Mouse (Mus musculus) erythroblast, adult 5-6 weeks (primary cell): ENCODE results near the gene Tfam. TPM values are rescaled to one million over a fixed set of nuclear protein-coding genes. Genes with fewer than 3 reads are reported as not detected.

Experiments used
- ATAC-seq: replicated peaks from 2 replicates; pipeline ENCODE4 v1.8.0; 2016; ENCODE audit warnings: moderate number of reproducible peaks, mild to moderate bottlenecking, moderate TSS enrichment, inconsistent platforms; ENCODE audit not compliant: poor library complexity, low FRiP score, severe bottlenecking
- total RNA-seq, 2 experiments: library from RNA; stranded (forward) in 1 of 2; stranded (reverse) in 1 of 2; fragments of 150-400 nt in 1 of 2; fragments of 200-764, 138-1000 nt in 1 of 2; gene quantifications; 2 replicates each; pipeline versions ENCODE4 v1.2.3 to v1.2.4; 2015 to 2017; ENCODE audit warnings: low replicate concordance in 2 of 2

Tfam gene
- total RNA-seq, 2 experiments from 2014 or later, result 4.0 to 46.9 TPM

GRCm38 (mm10) chr10:71176341-71176740 is 61.7 kb downstream of the Tfam start:
- no peak for ATAC-seq

Other genes with a start within 250 kb of the Tfam start
- not detected in 2 replicates for gene Bicc1, start 78.6 kb downstream of the Tfam start, total RNA-seq (2015; ENCODE audit: low replicate concordance)
- not detected in 2 replicates for gene Bicc1, start 78.6 kb downstream of the Tfam start, total RNA-seq (2017; ENCODE audit: low replicate concordance)
- 9.0 and 21.1 TPM in 2 replicates for gene Ube2d1, start 47.0 kb upstream of the Tfam start, total RNA-seq (2015; ENCODE audit: low replicate concordance)
- gene Ube2d1, start 47.0 kb upstream of the Tfam start, total RNA-seq (2017; ENCODE audit: low replicate concordance), result 2.6 and 6.4 TPM in 2 replicates
- 10.0 and 15.7 TPM in 2 replicates for gene Cisd1, start 106.7 kb upstream of the Tfam start, total RNA-seq (2015; ENCODE audit: low replicate concordance)
- gene Cisd1, start 106.7 kb upstream of the Tfam start, total RNA-seq (2017; ENCODE audit: low replicate concordance), result 3.9 and 4.1 TPM in 2 replicates
- gene Ipmk, start 109.5 kb upstream of the Tfam start, total RNA-seq (2015; ENCODE audit: low replicate concordance), result 14.0 and 23.2 TPM in 2 replicates
- 10.5 and 12.4 TPM in 2 replicates for gene Ipmk, start 109.5 kb upstream of the Tfam start, total RNA-seq (2017; ENCODE audit: low replicate concordance)